Mouse (Mus musculus) liver, embryonic 13.5 days (tissue): ENCODE results near the gene Pin1rt1. TPM values are rescaled to one million over a fixed set of nuclear protein-coding genes. Genes with fewer than 3 reads are reported as not detected.
A peak's percentile ranks its signal among the peaks of the same experiment; 100 is the strongest.

ENCODE experiments used
- ATAC-seq: fragments of 200-750 bp; cut with Nextera tagmentation; 2 replicates; pipeline ENCODE4 v1.8.0; 2017; ENCODE audit warnings: low read depth, mild to moderate bottlenecking, moderate number of reproducible peaks, moderate library complexity
- DNase-seq: peaks from one replicate; pipeline ENCODE4 v3.0.0; 2022
- H3K27ac ChIP-seq: fragments of 300-500 bp; sonication (generic); 2 replicates; pipeline ENCODE4 v1.5.1; 2015; ENCODE audit warnings: moderate library complexity, mild to moderate bottlenecking, inconsistent platforms
- H3K27me3 ChIP-seq: fragments of 300-500 bp; sonication (generic); 2 replicates; pipeline ENCODE4 v1.6.1; 2015; ENCODE audit warnings: mild to moderate bottlenecking, inconsistent platforms
- H3K36me3 ChIP-seq: fragments of 300-500 bp; sonication (generic); 2 replicates; pipeline ENCODE4 v1.6.1; 2015; ENCODE audit warnings: mild to moderate bottlenecking, inconsistent platforms
- H3K4me1 ChIP-seq: fragments of 300-500 bp; sonication (generic); replicated peaks from 2 replicates; pipeline ENCODE4 v1.6.1; 2015; ENCODE audit warnings: inconsistent platforms
- H3K4me2 ChIP-seq: fragments of 300-500 bp; sonication (generic); 2 replicates; pipeline ENCODE4 v1.6.1; 2015; ENCODE audit warnings: inconsistent platforms, mild to moderate bottlenecking, moderate library complexity
- H3K4me3 ChIP-seq: fragments of 300-500 bp; sonication (generic); replicated peaks from 2 replicates; pipeline ENCODE4 v1.5.1; 2015; ENCODE audit warnings: mild to moderate bottlenecking, inconsistent platforms
- H3K9ac ChIP-seq: fragments of 300-500 bp; sonication (generic); 2 replicates; pipeline ENCODE4 v1.6.1; 2015; ENCODE audit warnings: mild to moderate bottlenecking, inconsistent platforms
- H3K9me3 ChIP-seq: fragments of 300-500 bp; sonication (generic); replicated peaks from 2 replicates; pipeline ENCODE4 v1.6.1; 2016; ENCODE audit warnings: inconsistent platforms
- WGBS: fragments of 180-500 bp; shearing (Covaris S2); methylation state at CpG from one replicate; pipeline ENCODE4 v1.1.7; 2015; ENCODE audit not compliant: insufficient replicate concordance; 5-methylcytosine and 5-hydroxymethylcytosine counted together
- polyA plus RNA-seq: library from polyadenylated mRNA; unstranded; fragments of >200 nt; fragmentation: Nextera tagmentation; extraction: Ambion mirVana; gene quantifications from 2 replicates; pipeline ENCODE4 v1.2.1, GENCODE M21; 2015

The Pin1rt1 gene
- polyA plus RNA-seq, 1 experiment from 2014 or later = not detected

GRCm38 (mm10) chr2:104685418-104685817 lies 30.8 kb downstream of the Pin1rt1 start:
- Histone ChIP-seq H3K4me1 (peaks cover 10% of the 10 kb centered on the region), H3K9ac (no peak overlapping the region), H3K27me3 (no peaks in the 10 kb centered on the region), H3K4me3 (no peak overlapping the region), H3K36me3 (no peaks in the 10 kb centered on the region), H3K4me2 (0 out of 2 replicates have a peak overlapping the region, but pooled peaks have one; percentile 19), H3K27ac (no peak overlapping the region), H3K9me3 (no peaks in the 10 kb centered on the region)
- DNase-seq = peak; percentile 50
- 7% methylated on average over 13 of the region's 13 CpGs for WGBS
- ATAC-seq = peak; percentile 67

DNA sequence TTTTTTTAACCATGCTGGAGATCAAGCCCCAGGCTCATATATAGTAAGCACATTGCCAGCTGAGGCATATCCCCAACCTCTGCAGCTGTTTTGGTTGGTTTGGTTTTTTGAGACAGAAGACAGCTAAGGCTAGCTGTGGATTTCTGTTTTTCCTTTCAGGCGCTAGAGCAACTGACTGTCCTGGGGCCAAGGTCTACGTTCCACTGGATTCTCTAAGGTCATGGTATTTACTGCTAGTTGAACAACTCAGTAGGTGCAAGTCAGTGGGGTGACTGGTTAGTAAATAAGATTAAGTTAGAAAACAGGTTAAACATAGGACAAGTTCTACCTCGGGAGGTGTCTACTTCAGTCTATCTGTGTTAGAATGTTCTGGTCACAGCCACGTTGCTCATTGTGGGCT lies 31.4 kb downstream of the Pin1rt1 start:
- Histone ChIP-seq H3K4me3 (no peak overlapping the region), H3K4me1 (peaks cover 10% of the 10 kb centered on the region), H3K27me3 (no peaks in the 10 kb centered on the region), H3K9me3 (no peaks in the 10 kb centered on the region), H3K4me2 (no peak overlapping the region), H3K9ac (no peak overlapping the region), H3K27ac (no peak overlapping the region), H3K36me3 (no peaks in the 10 kb centered on the region)
- 66% methylated on average over 4 of the region's 4 CpGs for WGBS
- ATAC-seq (no peak), DNase-seq (no peak)

- 63% methylated on average over 3 of the region's 3 CpGs for WGBS
- no peak overlapping the region for H3K9ac ChIP-seq
These were observed 38.9 kb downstream of the Pin1rt1 start for GRCm38 (mm10) chr2:104677326-104677725.

GRCm38 (mm10) chr2:104671724-104672123 lies 44.5 kb downstream of the Pin1rt1 start:
- Histone ChIP-seq H3K4me3 (no peak overlapping the region), H3K4me1 (peaks cover 21% of the 10 kb centered on the region), H3K9me3 (no peaks in the 10 kb centered on the region), H3K27me3 (no peaks in the 10 kb centered on the region), H3K27ac (no peak overlapping the region), H3K9ac (no peak overlapping the region), H3K4me2 (no peak overlapping the region), H3K36me3 (no peaks in the 10 kb centered on the region)
- ATAC-seq (peak; percentile 74), DNase-seq (no peak)

More at GRCm38 (mm10) chr2:104677326-104677725, 38.9 kb downstream of the Pin1rt1 start:
- Histone ChIP-seq H3K36me3 (no peaks in the 10 kb centered on the region), H3K27me3 (no peaks in the 10 kb centered on the region), H3K9me3 (no peaks in the 10 kb centered on the region), H3K4me3 (no peak overlapping the region), H3K4me1 (peaks cover 6% of the 10 kb centered on the region), H3K4me2 (no peak overlapping the region), H3K27ac (no peak overlapping the region)
- ATAC-seq = no peak
- no peak for DNase-seq

GRCm38 (mm10) chr2:104669122-104669804 lies 46.9 kb downstream of the Pin1rt1 start:
- Histone ChIP-seq H3K36me3 (peaks cover 15% of the 10 kb centered on the region), H3K9ac (no peak overlapping the region), H3K27ac (no peak overlapping the region), H3K4me3 (no peak overlapping the region), H3K4me1 (peaks cover 23% of the 10 kb centered on the region), H3K27me3 (no peaks in the 10 kb centered on the region), H3K9me3 (no peaks in the 10 kb centered on the region), H3K4me2 (no peak overlapping the region)
- ATAC-seq (no peak), DNase-seq (no peak)
- 69% methylated on average over 6 of the region's 6 CpGs for WGBS

Other genes with a start within 250 kb of the Pin1rt1 start
- gene Hipk3, start 221.9 kb downstream of the Pin1rt1 start, polyA plus RNA-seq = 5.3 and 7.5 TPM in 2 replicates
- 31.0 and 38.2 TPM in 2 replicates for gene Cstf3, start 125.9 kb downstream of the Pin1rt1 start, polyA plus RNA-seq
- gene Tcp11l1, start 4.2 kb downstream of the Pin1rt1 start, polyA plus RNA-seq = 6.8 and 6.9 TPM in 2 replicates
- gene Depdc7, start 26.5 kb upstream of the Pin1rt1 start, polyA plus RNA-seq = 9.8 and 13.2 TPM in 2 replicates
- 2.3 and 2.7 TPM in 2 replicates for gene Qser1, start 100.4 kb upstream of the Pin1rt1 start, polyA plus RNA-seq
- 0.23 and 0.25 TPM in 2 replicates for gene Prrg4, start 133.5 kb upstream of the Pin1rt1 start, polyA plus RNA-seq
- gene Ccdc73, start 151.4 kb upstream of the Pin1rt1 start, polyA plus RNA-seq = 3.2 and 4.6 TPM in 2 replicates